Comparison of ENCODE assay signal across 16 mouse cellular contexts in the genomic region with DNA sequence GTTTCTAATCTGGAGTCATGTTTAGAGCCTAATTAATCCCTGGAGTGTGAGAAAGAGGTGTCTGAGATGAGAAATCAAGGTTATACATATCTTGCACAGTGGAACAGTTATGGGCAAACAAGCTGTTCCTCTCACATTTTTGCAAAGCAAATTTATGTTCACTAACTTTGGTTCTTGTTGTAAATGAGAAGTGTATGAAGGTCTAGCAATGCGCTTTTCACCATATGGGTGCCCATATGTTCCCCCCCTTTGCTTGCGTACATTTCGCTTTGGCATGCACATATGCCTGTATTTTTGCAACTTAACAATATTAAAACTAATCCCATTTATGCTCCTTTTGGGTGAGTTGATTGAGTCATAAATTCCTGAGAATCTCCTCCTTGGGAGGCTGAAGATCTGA.
DNase-seq lines count a peak whose midpoint lies in the region; ATAC-seq and TF ChIP-seq lines count a peak whose summit lies in the region.
"Had no signal": no experiment of that assay in that cellular context is flagged by ENCODE, and none has a peak within 500 bp of the region (broad histone marks: within the 10 kb centered on the region; RNA-seq: fewer than 3 reads in every experiment).

No protein-coding gene starts in this region.

- peak overlapping the region; percentile 51 for H3K27ac ChIP-seq in left cerebral cortex, adult 2 months
- no peak overlapping the region for H3K27ac ChIP-seq in midbrain, embryonic 13.5 days
- H3K27ac ChIP-seq: hindbrain, embryonic 15.5 days; liver, embryonic 15.5 days had no signal

- H3K4me1 ChIP-seq in midbrain, embryonic 13.5 days (replicated peaks), result no peaks in the 10 kb centered on the region
- H3K4me1 ChIP-seq: hindbrain, embryonic 15.5 days; liver, embryonic 15.5 days had no signal

- no peak overlapping the region for H3K4me2 ChIP-seq in midbrain, embryonic 13.5 days (replicated peaks)
- H3K4me2 ChIP-seq: hindbrain, embryonic 15.5 days; liver, embryonic 15.5 days had no signal

- DNase-seq in cerebellum, adult 9-11 months, result peak; percentile 24
- no peak for DNase-seq in cerebellum, postnatal 36 days
- DNase-seq in frontal cortex, postnatal 36 days (ENCODE audit: low spot score in 2 of 2), result peak; percentile 70 to 88
- peak; percentile 44 to 49 for DNase-seq in left cerebral cortex, adult 2 months (ENCODE audit: extremely low spot score in 1 of 2, low spot score in 2 of 2)
- DNase-seq in right cerebral cortex, postnatal 36 days (ENCODE audit: low spot score in 2 of 2), result peak; percentile 63 to 76
- DNase-seq in lung, postnatal 10 days, result no peak
- no peak for DNase-seq in ovary, adult 18-20 months (ENCODE audit: low spot score)
- DNase-seq: adrenal gland, adult 8-10 months; embryo, embryonic 11 days; gastrocnemius, postnatal 25 days; kidney, adult 18-20 months; lung, postnatal 36 days had no signal

- no peaks in the 10 kb centered on the region for H3K27me3 ChIP-seq in midbrain, embryonic 13.5 days
- H3K27me3 ChIP-seq: hindbrain, embryonic 15.5 days; liver, embryonic 15.5 days had no signal

- H3K9ac ChIP-seq in midbrain, embryonic 13.5 days (replicated peaks), result no peak overlapping the region
- H3K9ac ChIP-seq: hindbrain, embryonic 15.5 days; liver, embryonic 15.5 days had no signal

- H3K36me3 ChIP-seq in midbrain, embryonic 13.5 days, result no peaks in the 10 kb centered on the region
- H3K36me3 ChIP-seq: hindbrain, embryonic 15.5 days; liver, embryonic 15.5 days had no signal

- ATAC-seq in midbrain, embryonic 13.5 days, result no peak

- 96% methylated on average over 3 of the region's 3 CpGs for WGBS in midbrain, embryonic 13.5 days

- no peaks in the 10 kb centered on the region for H3K9me3 ChIP-seq in midbrain, embryonic 13.5 days
- H3K9me3 ChIP-seq: hindbrain, embryonic 15.5 days; liver, embryonic 15.5 days had no signal

- H3K4me3 ChIP-seq in left cerebral cortex, adult 2 months, result no peak overlapping the region
- no peak overlapping the region for H3K4me3 ChIP-seq in midbrain, embryonic 13.5 days (replicated peaks)
- H3K4me3 ChIP-seq: erythroblast, embryonic 14.5 days; hindbrain, embryonic 15.5 days; liver, embryonic 15.5 days had no signal

- TF ChIP-seq CTCF in left cerebral cortex, adult 2 months (IDR thresholded peaks at IDR 0.05), result no peak

- intact Hi-C loops in left cerebral cortex, adult 2 months (cut with DNase I), result loop anchor here (1.0 to 10.0 kb wide), 3 partner anchors 84 to 417 kb away; no protein-coding TSS in a partner anchor

Comparison
In these comparisons a context has a peak if more than half of its experiments do, and no peak if none do; other contexts are left out.
1. DNase-seq: peak in cerebellum, adult 9-11 months (single experiment), frontal cortex, postnatal 36 days (2 of 2), left cerebral cortex, adult 2 months (2 of 2) and right cerebral cortex, postnatal 36 days (2 of 2); none in cerebellum, postnatal 36 days (0 of 2), lung, postnatal 10 days (single experiment) and ovary, adult 18-20 months (single experiment).